Mouse (Mus musculus) urinary bladder, postnatal 10 days (tissue): ENCODE results near the gene Ppfia2.

Source experiments
- DNase-seq: peaks from one replicate; pipeline ENCODE4 v3.0.0; 2022; ENCODE audit warnings: low spot score

Gene Ppfia2

DNA sequence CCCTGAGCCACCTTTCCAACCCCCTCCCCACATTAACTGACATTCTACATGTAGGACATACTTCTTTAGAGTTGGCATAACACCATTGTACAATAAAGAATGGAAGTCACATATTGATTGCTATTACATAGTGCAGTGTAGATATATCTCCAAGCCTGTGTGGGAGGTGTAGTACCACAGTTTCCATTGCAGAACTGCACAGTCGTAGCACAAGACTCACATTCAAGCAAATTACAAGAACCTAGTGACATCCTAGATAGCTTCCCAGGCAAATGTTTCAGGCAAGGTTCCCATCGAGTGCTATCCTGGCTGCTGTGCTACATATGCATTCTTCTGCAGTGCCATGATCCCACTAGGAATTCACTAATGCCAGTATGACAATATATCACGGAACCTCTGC, 200.0 kb downstream of the Ppfia2 start:
- no peak for DNase-seq

DNA sequence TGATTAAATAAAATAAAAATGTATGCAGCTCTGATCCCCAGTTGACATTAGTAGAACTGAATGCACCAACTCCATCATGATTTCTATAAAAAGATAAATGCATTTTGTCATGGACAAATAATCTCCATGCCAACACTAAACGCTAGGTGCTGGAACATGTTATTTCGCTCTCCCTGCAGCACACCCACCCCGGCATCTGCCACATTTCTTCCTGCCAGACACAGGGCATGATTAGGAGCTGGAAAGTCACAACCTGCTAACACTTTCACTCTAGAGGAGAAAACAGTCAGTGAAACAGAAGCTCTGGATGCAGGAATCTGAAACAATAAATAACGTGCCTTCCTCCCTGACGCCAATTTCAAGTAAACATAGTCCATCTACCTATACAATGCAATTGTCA, 211.3 kb downstream of the Ppfia2 start:
- no peak for DNase-seq

DNA sequence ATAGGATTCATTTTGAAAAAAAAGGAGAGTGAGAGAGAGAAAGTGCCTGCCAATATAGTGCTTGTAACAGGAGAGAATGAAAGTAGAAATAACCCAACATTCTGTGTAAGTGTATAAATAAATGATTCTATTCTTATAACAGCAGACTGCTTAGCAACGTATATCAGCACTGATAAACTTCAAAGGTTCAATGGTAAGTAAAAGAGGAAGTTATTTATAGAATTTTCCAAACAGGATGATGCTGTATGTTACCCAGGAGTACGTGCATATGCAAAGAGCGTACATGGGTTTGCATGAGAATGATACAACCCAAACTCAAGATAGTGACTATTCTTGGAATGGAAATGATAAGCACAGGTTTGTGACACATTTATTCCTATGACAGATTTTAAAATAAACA, 215.4 kb downstream of the Ppfia2 start:
- no peak for DNase-seq

DNA sequence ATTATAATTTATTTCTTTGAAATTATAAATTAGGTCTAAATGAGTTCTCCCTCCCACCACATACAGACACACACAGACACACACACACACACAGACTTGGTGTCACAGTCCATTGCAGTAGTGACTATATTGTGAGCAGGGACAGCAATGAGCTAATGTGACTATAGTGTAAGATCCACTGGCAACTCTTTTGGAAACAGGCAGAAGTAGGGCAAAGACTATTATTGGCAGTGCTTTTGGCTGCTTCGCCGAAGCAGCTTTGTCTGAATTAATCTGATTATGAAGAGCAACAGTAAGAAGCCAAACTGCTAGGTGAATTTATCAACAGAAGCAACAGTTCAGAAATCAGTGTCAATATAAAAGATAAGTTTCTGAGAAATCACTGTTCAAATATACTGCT, 249.8 kb downstream of the Ppfia2 start:
- no peak for DNase-seq

DNA sequence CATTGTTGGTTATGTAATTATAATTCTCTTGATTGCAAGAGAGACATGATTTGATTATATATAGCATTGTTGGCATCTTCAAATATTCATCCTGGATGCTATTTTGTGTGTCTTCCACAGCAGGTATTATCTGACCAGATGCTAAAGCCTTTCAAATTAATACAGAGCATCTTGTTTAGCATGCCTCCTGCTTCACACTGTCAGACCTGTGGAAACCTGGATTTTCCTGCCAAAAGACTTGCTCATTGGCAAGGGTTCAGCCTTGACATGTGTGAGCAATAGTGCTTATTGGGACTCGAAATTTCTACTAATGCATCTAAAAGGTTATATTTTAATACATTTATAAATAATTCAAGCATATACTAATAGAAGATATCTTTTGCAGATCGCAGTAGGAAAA, 262.1 kb downstream of the Ppfia2 start:
- no peak for DNase-seq

DNA sequence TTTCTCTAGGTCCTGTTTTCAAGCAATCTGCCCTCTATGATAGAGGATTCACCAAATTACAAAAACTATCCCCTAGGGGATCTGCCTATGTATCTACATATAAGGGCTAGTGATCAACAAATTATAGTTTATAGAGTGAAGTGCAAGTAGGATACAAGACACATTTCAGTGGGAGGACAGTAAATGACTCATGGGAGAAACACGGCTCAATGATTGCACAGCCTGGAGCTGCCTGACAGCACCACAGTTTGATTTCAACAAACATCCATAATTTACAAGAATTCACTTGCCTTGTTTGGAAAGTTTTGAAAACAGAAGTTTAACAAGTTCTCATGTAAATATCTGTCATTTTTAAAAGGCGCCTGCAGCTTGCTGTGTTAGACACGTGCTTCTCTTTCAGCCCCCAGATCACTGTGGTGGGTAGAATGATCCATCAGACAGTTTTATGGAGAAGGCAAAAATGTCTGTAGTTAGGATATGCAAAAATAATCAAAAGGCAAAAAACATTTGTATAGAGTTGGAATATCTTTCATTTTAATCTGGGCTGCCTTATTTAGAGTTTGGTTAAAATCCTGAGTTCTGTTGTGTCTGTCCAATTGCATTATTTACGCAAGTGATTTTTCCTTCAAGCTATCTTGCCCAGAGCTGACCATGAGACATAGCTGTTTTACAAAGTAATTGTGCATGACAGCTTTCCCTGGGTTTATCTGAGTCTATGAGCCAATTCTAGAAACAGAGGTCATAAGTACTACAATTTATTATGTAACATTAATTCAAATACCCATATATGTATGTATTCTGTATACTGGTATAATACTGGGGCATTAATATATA, 266.3 kb downstream of the Ppfia2 start:
- DNase-seq = no peak

DNA sequence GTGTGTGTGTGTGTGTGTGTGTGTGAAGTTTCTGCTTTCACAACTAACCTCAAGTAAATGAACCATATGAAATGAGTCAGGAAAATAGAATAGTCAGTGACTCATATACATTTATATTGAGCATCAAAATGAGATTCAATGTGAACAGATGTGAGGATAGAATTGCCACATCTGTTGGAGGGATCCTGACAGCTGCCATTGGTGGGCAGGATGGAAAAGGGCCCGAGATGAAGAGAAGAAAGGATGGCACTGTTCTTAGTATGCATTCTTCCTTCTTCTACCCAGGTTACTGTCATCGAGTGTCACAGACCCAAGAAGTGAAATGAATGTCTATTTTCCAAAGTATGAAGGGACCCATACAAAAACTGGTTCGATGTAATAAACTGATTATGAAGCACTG, 268.1 kb downstream of the Ppfia2 start:
- DNase-seq = no peak

DNA sequence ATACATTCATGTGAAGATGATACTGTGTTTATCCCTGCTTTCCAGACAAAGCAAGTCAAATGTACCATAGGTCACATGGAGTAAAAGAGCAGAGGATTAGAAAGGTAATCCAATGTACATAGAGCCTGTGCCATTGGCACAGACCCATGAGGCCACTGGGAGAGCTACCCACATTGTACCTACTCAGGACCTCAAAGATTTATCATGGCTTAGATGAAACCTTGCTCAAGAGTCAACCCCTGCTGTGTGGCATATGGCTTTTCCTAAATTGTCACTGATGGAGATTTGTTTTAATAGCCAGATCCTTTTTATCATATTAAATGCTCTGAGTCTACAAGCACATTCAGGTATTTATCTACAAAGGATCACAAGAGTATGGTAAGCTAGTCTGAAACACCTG, 274.8 kb downstream of the Ppfia2 start:
- no peak for DNase-seq

DNA sequence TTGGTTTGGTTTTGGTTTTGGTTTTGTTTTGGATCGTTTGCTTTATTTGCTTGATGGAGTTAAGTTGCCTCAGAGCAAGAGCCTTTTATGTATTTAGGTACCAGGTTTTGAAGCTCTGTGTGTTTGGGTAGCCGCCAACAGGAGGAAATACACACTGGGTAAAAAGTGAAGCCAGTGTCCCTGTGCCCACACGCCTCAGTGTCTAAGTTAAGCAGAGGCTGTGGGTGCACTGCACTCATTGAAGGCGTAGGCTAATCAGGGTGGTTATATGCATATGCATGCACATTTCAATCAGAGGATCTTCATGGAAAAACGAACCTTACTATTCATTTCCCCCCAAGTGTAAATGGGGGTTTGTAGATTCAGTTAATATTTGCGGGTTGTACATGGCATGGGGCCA, 290.9 kb downstream of the Ppfia2 start:
- DNase-seq = no peak

DNA sequence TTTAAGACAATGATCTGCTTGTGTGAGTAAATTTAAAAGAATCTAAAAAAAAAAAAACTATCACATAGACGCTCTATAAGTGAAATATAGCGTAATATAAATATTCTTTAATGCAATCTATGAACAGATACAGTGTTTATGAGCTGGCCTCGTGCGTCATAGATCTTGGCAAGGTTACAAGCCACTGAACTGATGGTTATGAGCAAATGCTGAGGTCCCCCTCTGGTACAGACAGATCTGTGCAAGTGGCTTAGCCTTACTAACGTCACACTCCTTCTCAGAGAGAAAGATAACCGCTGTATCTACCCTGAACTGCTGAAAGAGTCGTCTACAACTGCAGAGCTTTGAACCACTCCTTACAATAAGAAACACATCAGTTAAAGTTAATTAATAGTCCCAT, 293.6 kb downstream of the Ppfia2 start:
- no peak for DNase-seq

DNA sequence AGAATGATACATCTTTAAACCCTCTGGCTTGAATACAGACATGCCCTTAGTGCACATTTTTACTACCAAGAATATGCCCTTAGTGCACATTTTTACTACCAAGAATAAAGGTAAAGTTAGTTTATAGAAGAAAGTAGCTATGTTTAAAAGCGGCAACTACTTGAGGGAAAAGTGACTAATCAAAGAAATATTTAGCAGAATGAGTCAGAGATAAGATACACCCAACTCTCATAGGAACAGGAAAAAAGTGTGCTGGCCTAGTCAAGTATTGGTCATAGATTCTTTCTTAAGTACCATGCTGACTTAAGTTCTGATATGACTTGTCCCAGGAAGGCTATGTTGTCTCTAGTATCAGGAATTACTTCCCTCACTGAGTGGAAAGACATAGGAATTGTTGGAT, 305.4 kb downstream of the Ppfia2 start:
- no peak for DNase-seq

DNA sequence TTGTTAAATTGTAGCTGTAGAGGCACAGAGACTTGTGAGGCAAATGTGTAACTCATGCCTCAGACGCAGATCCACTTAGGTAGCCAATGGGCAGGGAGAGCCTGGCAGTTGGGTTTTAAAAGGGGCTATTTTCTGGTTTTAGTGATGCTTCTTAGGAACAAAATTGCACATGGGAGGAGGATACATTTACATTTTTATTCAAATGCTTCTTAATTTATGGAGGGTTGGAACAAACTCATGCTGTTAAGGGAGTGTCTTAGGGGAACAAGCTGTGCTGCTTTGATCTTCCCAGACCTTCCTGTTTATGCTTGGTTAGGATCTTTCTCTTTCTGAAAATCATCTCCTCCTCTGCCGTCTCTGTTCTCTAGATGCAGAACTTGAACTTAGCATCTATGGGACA, 345.3 kb downstream of the Ppfia2 start:
- no peak for DNase-seq

DNA sequence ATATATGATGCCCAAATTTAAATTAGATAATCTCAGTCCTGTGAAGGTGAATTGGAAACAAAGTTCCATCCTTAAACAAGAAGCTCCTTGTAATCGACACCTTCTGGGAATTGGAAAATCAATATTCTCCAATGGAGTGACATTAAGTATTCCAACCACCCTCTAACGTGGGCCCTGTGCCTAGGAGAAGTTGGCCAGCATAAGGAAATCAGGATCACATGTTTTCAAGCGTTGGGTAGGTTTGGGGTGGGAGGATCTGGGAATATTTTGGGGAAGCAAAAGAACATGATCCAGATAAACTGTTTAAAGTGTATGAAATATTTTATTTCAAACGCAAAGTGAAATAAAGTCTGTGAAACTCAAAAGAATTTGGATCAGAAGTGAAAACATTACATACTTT, 348.2 kb downstream of the Ppfia2 start:
- DNase-seq = no peak

DNA sequence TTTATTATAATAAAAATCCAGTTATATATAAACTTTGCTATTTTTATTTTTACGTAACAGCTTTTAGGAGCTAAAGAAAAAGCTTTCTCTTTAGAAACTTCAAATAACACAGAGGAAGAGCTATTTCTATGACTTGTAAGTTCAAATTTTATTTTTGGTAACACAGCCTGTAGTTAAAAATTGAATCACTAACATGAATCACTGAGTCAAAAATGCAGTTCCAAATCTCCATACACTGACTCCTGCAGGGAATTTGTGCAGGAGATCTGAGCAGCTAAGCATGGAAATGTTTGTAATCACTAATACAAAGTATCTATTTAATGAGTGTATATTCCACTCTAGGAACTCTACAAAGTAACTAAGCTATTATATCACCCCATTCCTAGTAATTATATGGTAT, 354.1 kb downstream of the Ppfia2 start:
- DNase-seq = no peak

DNA sequence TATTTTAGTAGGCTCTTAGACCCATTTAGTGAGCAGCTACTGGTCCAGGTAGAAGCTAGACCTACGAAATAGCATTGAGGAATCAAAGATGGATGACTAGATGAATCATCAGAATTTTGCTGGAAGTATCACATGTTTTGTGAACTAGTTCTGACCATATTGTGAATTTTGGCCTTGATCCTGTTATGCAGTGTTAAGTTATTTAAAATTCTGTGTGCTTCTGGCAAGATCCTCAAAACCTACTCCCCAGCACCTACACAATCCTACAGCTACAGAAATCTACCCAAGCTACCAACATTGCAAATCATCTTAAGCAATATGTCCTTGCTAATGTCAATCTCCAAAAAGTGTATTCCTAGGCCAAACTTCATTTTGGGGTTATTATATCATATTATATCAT, 368.3 kb downstream of the Ppfia2 start:
- no peak for DNase-seq

DNA sequence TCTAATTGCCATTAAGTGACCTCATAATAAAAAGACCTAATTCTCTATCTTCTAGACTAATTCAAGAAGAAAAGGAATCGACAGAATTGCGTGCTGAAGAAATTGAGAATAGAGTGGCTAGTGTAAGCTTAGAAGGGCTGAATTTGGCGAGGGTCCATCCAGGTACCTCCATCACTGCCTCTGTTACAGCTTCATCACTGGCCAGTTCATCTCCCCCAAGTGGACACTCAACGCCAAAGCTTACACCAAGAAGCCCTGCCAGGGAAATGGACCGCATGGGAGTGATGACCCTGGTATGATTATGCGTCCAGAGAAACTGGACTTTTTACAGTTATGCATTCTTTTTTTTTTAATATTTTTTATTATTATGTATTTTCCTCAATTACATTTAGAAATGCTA, 388.0 kb downstream of the Ppfia2 start:
- DNase-seq = no peak

DNA sequence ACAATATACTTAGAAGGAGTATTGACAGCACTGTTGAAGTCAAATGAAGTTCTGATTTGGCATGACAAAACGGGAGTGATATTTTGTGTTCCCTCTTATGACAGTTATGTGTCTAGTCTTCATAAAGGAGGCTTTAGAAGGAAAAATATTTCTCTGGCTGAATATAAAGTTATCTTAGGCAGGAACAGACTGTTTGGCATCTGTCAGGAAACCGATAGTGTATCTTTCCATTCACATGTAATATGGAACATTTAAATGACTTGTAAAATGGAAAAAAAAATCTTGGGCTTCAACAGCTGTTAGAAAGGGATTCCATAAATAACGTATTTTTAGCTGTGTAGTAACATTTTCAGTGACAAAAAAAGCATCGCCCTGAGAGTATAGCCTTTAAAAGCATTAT, 400.1 kb downstream of the Ppfia2 start:
- no peak for DNase-seq

DNA sequence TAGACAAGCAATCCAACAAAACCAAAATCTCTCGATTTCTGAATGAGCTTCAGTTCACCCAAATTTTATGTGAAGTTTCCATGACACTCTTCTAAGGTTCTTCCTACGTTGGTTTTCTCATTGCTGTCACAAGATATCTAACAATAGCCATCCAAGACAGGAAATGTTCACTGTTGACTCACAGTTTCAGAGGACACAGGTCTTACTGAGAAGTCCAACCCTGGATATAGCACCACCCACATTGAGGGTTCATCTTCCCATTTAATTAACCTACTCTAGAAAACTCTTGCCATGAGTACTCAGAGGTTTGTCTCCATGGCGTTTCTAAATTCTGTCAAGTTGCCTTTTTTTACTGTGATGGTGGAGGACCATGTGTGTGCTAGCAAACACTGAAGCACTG, 401.7 kb downstream of the Ppfia2 start:
- DNase-seq = no peak

DNA sequence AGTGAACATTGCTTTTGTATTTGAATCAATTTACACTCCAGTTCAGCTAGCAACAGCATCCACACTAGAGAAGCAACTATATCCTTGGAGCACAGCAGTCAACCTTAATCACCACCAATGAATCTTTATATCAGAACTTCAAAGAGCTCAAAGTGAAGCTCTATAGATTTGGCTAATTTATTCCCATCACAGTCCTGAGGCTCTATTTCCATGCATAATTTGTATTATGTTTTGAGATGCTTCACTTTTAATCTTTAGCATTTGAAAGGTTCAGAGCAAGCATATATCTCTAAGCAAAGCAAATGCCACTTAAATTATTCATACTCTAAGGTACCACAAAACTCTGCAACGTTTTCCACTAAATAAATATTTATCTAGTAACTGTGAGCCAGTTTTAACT, 402.6 kb downstream of the Ppfia2 start:
- no peak for DNase-seq

DNA sequence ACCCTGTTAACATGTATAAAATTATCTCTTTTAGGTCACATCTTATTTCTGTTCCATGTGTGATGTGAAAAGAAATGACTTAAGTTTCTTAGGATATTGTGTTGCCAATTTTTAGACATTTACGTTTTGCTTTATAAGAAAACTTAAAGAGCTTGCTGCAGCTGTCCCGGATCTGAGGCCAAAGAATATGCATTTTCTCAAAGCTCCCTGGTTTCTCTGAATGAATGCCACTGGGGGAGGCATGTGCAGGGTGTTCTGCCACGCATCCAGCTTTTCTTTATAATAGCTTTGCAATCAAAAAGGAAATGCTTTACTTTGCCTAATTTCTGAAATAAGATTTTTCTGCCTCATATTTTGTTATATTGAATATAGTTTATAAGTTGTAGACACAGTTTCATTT, 411.2 kb downstream of the Ppfia2 start:
- DNase-seq = no peak

DNA sequence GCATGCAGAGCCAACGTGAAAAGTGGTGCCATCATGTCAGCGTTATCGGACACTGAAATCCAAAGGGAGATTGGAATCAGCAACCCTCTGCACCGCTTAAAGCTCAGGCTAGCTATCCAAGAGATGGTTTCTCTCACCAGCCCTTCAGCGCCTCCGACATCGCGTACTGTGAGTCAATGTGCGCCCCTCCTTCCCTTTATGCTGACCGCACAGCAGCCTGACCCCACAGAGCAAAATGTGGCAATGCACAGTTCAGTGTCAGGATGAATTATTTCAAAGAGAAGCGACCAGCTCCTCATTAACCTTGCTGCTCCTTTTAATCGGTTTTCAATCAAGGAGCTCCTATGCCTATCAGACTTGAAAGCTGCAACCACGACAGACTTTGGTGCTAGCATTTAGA, 426.2 kb downstream of the Ppfia2 start:
- DNase-seq = no peak

DNA sequence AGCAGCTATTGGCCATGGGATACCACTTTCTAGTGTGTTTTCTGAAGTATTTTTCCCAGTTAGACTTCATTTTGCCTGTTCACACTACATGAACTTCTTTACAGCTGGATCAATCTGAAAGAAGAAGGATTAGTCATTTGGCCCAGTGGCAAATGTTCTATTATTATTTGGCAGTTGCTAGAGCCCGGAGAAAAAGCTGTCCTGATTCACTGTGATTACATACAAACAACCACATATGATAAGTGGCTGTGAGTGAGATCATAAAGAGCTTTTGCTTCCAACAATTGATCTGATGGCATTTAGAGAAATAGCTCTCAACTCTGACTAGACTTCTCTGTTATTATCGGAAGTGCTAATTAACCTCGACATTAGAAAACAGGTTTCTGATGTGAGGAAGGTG, 440.0 kb downstream of the Ppfia2 start:
- no peak for DNase-seq

DNA sequence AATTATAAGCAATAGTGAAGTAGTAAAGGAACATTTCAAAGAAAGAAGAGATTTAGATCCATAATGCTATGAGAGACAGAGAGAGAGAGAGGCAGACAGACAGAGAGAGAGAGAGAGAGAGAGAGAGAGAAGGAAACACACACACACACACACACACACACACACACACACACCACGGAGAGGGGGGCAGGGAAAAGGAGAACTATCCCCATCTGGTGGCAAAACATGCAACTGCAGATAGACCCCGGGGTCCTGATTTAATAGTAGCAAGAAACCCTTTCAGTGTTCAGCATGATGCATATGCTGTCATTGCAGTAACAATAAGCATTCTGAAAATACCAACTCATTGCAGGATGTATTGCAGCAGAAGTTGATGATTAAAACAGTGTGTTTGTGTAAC, 442.9 kb downstream of the Ppfia2 start:
- no peak for DNase-seq

DNA sequence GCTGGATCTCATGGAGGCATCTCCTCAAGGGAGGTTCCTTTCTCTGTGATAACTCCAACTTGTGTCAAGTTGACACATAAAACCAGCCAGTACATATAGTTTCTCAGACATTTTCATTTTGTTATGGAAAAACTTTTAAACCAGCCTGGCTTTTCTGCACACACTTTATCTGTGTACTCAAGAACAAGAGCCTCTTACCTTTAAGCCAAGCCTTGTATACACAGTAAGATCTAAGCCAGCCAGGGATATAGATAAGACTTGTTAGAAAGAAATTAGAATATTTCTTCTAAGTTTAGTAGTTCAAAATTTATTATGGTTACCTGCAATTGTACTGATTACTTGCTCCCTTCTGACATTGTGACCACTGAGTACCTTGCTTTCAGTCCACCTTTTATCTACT, 444.1 kb downstream of the Ppfia2 start:
- DNase-seq = no peak

DNA sequence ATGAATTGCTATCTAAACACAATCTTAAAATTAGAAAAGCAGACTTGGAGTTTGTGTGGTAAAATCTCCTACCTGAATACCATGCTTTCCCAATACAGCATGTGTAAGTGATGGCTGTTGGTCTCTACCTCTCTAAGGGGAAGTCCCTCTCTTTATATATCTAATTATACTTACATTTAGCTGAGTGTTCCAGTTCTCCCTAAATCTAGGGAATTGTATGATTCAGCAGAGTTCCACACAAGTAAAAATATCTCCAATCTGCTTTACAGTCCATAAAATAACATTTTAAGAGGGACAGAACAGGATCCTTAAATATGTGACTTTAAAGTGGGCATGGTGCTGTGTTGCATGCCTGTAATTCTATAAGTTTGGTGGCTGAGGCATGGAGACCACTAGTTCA, 444.7 kb downstream of the Ppfia2 start:
- DNase-seq = no peak
